Mouse (Mus musculus): ENCODE measurements around the gene Spag7.

GRCm38 (mm10) chr11:70664741-70665140 lies 4.5 kb downstream of the Spag7 start:
- TF ChIP-seq CTCF (IDR thresholded peaks at IDR 0.05; ENCODE audit: borderline replicate concordance, extremely low read depth, insufficient read depth, insufficient read length): no peak
- TF ChIP-seq POLR2A (IDR thresholded peaks at IDR 0.05; ENCODE audit: borderline replicate concordance, extremely low read depth, insufficient read depth, insufficient read length, poor library complexity, severe bottlenecking): no peak

Data from brain, embryonic 14.5 days (tissue).